Mouse (Mus musculus) heart, embryonic 10.5 days (tissue): ENCODE measurements around the gene App. TPM values are rescaled to one million over a fixed set of nuclear protein-coding genes. Genes with fewer than 3 reads are reported as not detected.

ENCODE experiments used
- DNase-seq: peaks from one replicate; pipeline ENCODE4 v3.0.0-alpha.2; 2017; ENCODE audit warnings: low spot score
- H3K27ac ChIP-seq: fragments of 300-500 bp; sonication (generic); 2 replicates; pipeline ENCODE4 v1.5.1; 2016; ENCODE audit warnings: mild to moderate bottlenecking
- H3K27me3 ChIP-seq: fragments of 300-500 bp; sonication (generic); 2 replicates; pipeline ENCODE4 v1.6.1; 2016; ENCODE audit warnings: mild to moderate bottlenecking; ENCODE audit not compliant: poor library complexity, insufficient read depth, severe bottlenecking
- H3K36me3 ChIP-seq: fragments of 300-500 bp; sonication (generic); 2 replicates; pipeline ENCODE4 v1.6.1; 2016; ENCODE audit warnings: mild to moderate bottlenecking, moderate library complexity
- H3K4me1 ChIP-seq: fragments of 300-500 bp; sonication (generic); 2 replicates; pipeline ENCODE4 v1.6.1; 2016; ENCODE audit warnings: mild to moderate bottlenecking
- H3K4me3 ChIP-seq: fragments of 300-500 bp; sonication (generic); 2 replicates; pipeline ENCODE4 v1.5.1; 2016; ENCODE audit warnings: mild to moderate bottlenecking, moderate library complexity
- H3K9me3 ChIP-seq: fragments of 300-500 bp; sonication (generic); 2 replicates; pipeline ENCODE4 v1.6.1; 2016; ENCODE audit warnings: mild to moderate bottlenecking, moderate library complexity
- WGBS: fragments of 180-500 bp; shearing (Covaris S2); methylation state at CpG from one replicate; pipeline ENCODE4 v1.1.7; 2016; 5-methylcytosine and 5-hydroxymethylcytosine counted together
- polyA plus RNA-seq: library from polyadenylated mRNA; unstranded; fragments of >200 nt; fragmentation: Nextera tagmentation; extraction: Ambion mirVana; gene quantifications from 2 replicates; pipeline ENCODE4 v1.2.1, GENCODE M21; 2016

App gene
- polyA plus RNA-seq, 1 experiment from 2014 or later = 144 TPM

- Histone ChIP-seq H3K4me3 (no peak overlapping the region), H3K27me3 (no peaks in the 10 kb centered on the region), H3K36me3 (no peaks in the 10 kb centered on the region), H3K27ac (no peak overlapping the region), H3K9me3 (no peaks in the 10 kb centered on the region), H3K4me1 (no peaks in the 10 kb centered on the region)
- WGBS = 75% methylated on average over 3 of the region's 3 CpGs
- no peak for DNase-seq
Observed at GRCm38 (mm10) chr16:84916772-84917171, 256.8 kb downstream of the App start.

DNA sequence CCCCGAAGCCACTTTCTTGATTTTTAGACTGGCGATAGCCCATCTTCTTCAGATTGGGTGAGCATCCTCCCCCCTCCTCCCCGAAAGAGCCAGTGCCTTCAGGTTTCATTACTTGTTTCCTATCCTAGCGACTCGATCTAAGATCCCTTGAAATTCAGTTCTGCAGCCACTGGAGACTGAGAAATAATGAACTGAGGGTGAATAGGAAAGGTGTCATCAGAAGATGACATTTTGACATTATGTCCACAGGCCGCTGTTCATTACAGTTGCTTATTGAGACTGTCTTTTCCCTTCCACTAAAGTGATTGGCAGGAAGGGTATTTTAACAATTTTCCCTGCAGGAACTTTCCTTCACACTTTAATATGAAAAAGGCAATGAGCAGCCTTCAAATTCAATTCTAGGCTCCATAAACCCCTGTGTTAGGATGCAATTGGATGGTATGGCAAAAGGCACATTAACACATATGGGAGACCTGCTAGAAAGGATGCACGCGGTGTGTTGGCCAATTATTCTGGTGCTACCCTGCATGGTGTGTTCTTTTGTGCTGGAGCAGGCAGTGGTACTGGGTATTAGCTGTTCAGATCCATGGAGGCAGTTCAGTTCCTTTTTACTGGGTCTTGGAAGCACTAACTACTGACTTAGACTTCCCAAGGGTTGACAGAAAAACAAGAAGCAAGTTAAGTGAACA lies 261.9 kb downstream of the App start:
- 87% methylated on average over 8 of the region's 8 CpGs for WGBS
- DNase-seq = no peak
- no peaks in the 10 kb centered on the region for H3K27me3 ChIP-seq
- no peaks in the 10 kb centered on the region for H3K36me3 ChIP-seq
- no peak overlapping the region for H3K4me3 ChIP-seq
- no peaks in the 10 kb centered on the region for H3K9me3 ChIP-seq
- H3K27ac ChIP-seq = no peak overlapping the region
- no peaks in the 10 kb centered on the region for H3K4me1 ChIP-seq

DNA sequence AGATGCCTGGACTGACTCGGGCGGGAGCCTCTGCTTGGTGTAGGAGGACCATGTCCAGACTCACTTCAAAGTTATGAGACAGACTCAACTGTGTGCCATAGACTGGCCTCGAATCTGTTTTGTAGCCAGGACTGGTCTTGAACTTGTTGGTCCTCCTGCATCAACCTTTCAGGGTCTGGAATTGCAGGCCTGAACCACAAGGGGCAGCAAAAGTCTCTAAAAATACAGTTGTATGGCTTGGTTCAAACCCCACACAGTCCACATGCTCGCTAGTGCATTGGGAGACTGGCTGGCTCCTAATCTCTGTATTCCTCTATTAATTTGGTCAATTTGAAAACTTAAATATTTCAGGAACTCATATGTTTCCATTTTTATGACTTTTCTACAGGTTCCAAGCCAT lies 270.6 kb downstream of the App start:
- Histone ChIP-seq H3K4me1 (no peaks in the 10 kb centered on the region), H3K36me3 (no peaks in the 10 kb centered on the region), H3K27me3 (no peaks in the 10 kb centered on the region), H3K9me3 (no peaks in the 10 kb centered on the region), H3K27ac (no peak overlapping the region), H3K4me3 (no peak overlapping the region)
- WGBS = 87% methylated on average over 4 of the region's 4 CpGs
- no peak for DNase-seq
